Mouse (Mus musculus): ENCODE results near the gene Rpl7a.

DNA sequence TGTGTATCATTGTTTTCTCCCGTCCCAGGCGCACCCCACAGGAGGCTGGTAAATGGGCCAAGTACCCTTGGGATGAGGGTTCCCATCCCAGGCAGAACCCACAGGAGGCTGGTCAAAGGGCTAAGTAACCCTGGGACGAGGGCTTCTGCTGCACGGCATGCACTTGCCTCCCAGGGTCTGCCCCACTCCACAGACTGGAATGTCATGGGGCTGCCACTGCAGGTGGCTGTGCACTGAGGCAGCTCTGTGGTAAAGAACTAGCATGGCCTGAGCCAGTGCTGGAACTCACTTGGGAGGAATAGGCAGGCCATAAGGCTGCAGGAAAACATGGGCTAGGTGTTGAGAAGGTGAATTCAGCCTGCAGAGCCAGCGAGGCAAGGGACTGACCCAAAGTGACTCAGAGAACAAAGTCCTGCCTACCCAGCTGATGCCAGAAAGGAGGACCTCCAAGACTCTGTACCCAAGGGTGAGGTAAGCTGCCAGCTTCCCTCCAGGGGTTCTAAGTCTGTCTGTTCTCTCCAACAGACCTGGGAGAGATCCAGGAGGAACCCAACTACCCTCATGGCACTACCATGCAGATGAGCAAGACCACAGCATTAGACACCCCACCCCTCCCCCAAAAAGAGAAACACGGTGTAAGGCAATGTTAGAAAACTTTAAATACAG is 9.8 kb downstream of the Rpl7a start:
- TF ChIP-seq POLR2A (IDR thresholded peaks at IDR 0.05; ENCODE audit: low read depth, low read length) (no peak), CTCF (IDR thresholded peaks at IDR 0.05; ENCODE audit: extremely low read depth, insufficient read length, insufficient replicate concordance, low read depth, low read length) (no peak)

Measured in small intestine, adult 2 months (tissue).